Mouse (Mus musculus): Measurements from ENCODE around the gene Mvd. TPM values are rescaled to one million over a fixed set of nuclear protein-coding genes. Genes with fewer than 3 reads are reported as not detected.

Gene Mvd
- polyA plus RNA-seq, 1 experiment from 2014 or later, result 38.3 TPM

- no peaks in the 10 kb centered on the region for H3K9me3 ChIP-seq (ENCODE audit: control insufficient read depth, low read depth, low read length)
Measured at GRCm38 (mm10) chr8:122470691-122471090, 27.5 kb upstream of the Mvd start.

GRCm38 (mm10) chr8:122469965-122470364 lies 26.7 kb upstream of the Mvd start:
- H3K9me3 ChIP-seq (ENCODE audit: control insufficient read depth, low read depth, low read length), result no peaks in the 10 kb centered on the region
- H3K27me3 ChIP-seq (ENCODE audit: control insufficient read depth, insufficient read depth, low read length), result no peaks in the 10 kb centered on the region
- peaks cover 3% of the 10 kb centered on the region; the same call in 1 of the 2 replicates for H3K4me1 ChIP-seq (ENCODE audit: control insufficient read depth, insufficient read depth, low read length)
- H3K9ac ChIP-seq (replicated peaks; ENCODE audit: low read depth, low read length), result no peak overlapping the region
- H3K4me3 ChIP-seq (ENCODE audit: low read depth, low read length), result no peak overlapping the region
- H3K4me2 ChIP-seq (replicated peaks; ENCODE audit: low read depth, low read length), result no peak overlapping the region
- 82% methylated on average over 10 of the region's 10 CpGs for WGBS
- peaks cover 39% of the 10 kb centered on the region for H3K36me3 ChIP-seq (ENCODE audit: control insufficient read depth, insufficient read depth, low read length)
- H3K27ac ChIP-seq (ENCODE audit: low read length), result no peak overlapping the region
- ATAC-seq (ENCODE audit: insufficient number of reproducible peaks, insufficient read depth, low FRiP score, low read depth), result no peak

More at GRCm38 (mm10) chr8:122470691-122471090, 27.5 kb upstream of the Mvd start:
- peaks cover 3% of the 10 kb centered on the region; the same call in 1 of the 2 replicates for H3K4me1 ChIP-seq (ENCODE audit: control insufficient read depth, insufficient read depth, low read length)
- no peak overlapping the region for H3K4me2 ChIP-seq (replicated peaks; ENCODE audit: low read depth, low read length)
- H3K27me3 ChIP-seq (ENCODE audit: control insufficient read depth, insufficient read depth, low read length), result no peaks in the 10 kb centered on the region
- 87% methylated on average over 5 of the region's 5 CpGs for WGBS
- peaks cover 36% of the 10 kb centered on the region for H3K36me3 ChIP-seq (ENCODE audit: control insufficient read depth, insufficient read depth, low read length)
- H3K27ac ChIP-seq (ENCODE audit: low read length), result no peak overlapping the region
- no peak overlapping the region for H3K9ac ChIP-seq (replicated peaks; ENCODE audit: low read depth, low read length)
- no peak overlapping the region for H3K4me3 ChIP-seq (ENCODE audit: low read depth, low read length)
- ATAC-seq (ENCODE audit: insufficient number of reproducible peaks, insufficient read depth, low FRiP score, low read depth), result no peak

GRCm38 (mm10) chr8:122469407-122469806 lies 26.2 kb upstream of the Mvd start:
- no peaks in the 10 kb centered on the region for H3K9me3 ChIP-seq (ENCODE audit: control insufficient read depth, low read depth, low read length)
- no peak overlapping the region for H3K27ac ChIP-seq (ENCODE audit: low read length)
- H3K4me2 ChIP-seq (replicated peaks; ENCODE audit: low read depth, low read length), result no peak overlapping the region
- ATAC-seq (ENCODE audit: insufficient number of reproducible peaks, insufficient read depth, low FRiP score, low read depth), result no peak
- H3K27me3 ChIP-seq (ENCODE audit: control insufficient read depth, insufficient read depth, low read length), result no peaks in the 10 kb centered on the region
- WGBS, result 80% methylated on average over 6 of the region's 6 CpGs
- no peak overlapping the region for H3K4me3 ChIP-seq (ENCODE audit: low read depth, low read length)
- H3K36me3 ChIP-seq (ENCODE audit: control insufficient read depth, insufficient read depth, low read length), result peaks cover 39% of the 10 kb centered on the region
- no peaks in the 10 kb centered on the region for H3K4me1 ChIP-seq (ENCODE audit: control insufficient read depth, insufficient read depth, low read length)
- no peak overlapping the region for H3K9ac ChIP-seq (replicated peaks; ENCODE audit: low read depth, low read length)

- Histone ChIP-seq H3K9ac (replicated peaks; ENCODE audit: low read depth, low read length) (no peak overlapping the region), H3K4me3 (ENCODE audit: low read depth, low read length) (no peak overlapping the region), H3K27me3 (ENCODE audit: control insufficient read depth, insufficient read depth, low read length) (no peaks in the 10 kb centered on the region), H3K4me1 (ENCODE audit: control insufficient read depth, insufficient read depth, low read length) (no peaks in the 10 kb centered on the region), H3K4me2 (replicated peaks; ENCODE audit: low read depth, low read length) (no peak overlapping the region), H3K27ac (ENCODE audit: low read length) (no peak overlapping the region), H3K36me3 (ENCODE audit: control insufficient read depth, insufficient read depth, low read length) (peaks cover 34% of the 10 kb centered on the region), H3K9me3 (ENCODE audit: control insufficient read depth, low read depth, low read length) (no peaks in the 10 kb centered on the region)
- ATAC-seq (ENCODE audit: insufficient number of reproducible peaks, insufficient read depth, low FRiP score, low read depth), result no peak
- 89% methylated on average over 13 of the region's 13 CpGs for WGBS
Measured at GRCm38 (mm10) chr8:122467816-122468215, 24.6 kb upstream of the Mvd start.

GRCm38 (mm10) chr8:122464985-122465384 lies 21.8 kb upstream of the Mvd start:
- Histone ChIP-seq H3K4me2 (replicated peaks; ENCODE audit: low read depth, low read length) (no peak overlapping the region), H3K9ac (replicated peaks; ENCODE audit: low read depth, low read length) (no peak overlapping the region), H3K36me3 (ENCODE audit: control insufficient read depth, insufficient read depth, low read length) (peaks cover 28% of the 10 kb centered on the region), H3K4me3 (ENCODE audit: low read depth, low read length) (no peak overlapping the region), H3K27me3 (ENCODE audit: control insufficient read depth, insufficient read depth, low read length) (peaks cover 10% of the 10 kb centered on the region), H3K27ac (ENCODE audit: low read length) (no peak overlapping the region), H3K4me1 (ENCODE audit: control insufficient read depth, insufficient read depth, low read length) (peaks cover 10% of the 10 kb centered on the region; the same call in 1 of the 2 replicates), H3K9me3 (ENCODE audit: control insufficient read depth, low read depth, low read length) (no peaks in the 10 kb centered on the region)
- ATAC-seq (ENCODE audit: insufficient number of reproducible peaks, insufficient read depth, low FRiP score, low read depth), result no peak
- WGBS, result 67% methylated on average over 7 of the region's 7 CpGs

- WGBS, result 35% methylated on average over 12 of the region's 12 CpGs
- H3K4me3 ChIP-seq (ENCODE audit: low read depth, low read length), result no peak overlapping the region
- H3K27ac ChIP-seq (ENCODE audit: low read length), result no peak overlapping the region
- no peak overlapping the region for H3K4me2 ChIP-seq (replicated peaks; ENCODE audit: low read depth, low read length)
- peaks cover 10% of the 10 kb centered on the region; the same call in 1 of the 2 replicates for H3K4me1 ChIP-seq (ENCODE audit: control insufficient read depth, insufficient read depth, low read length)
- peaks cover 17% of the 10 kb centered on the region for H3K27me3 ChIP-seq (ENCODE audit: control insufficient read depth, insufficient read depth, low read length)
- ATAC-seq (ENCODE audit: insufficient number of reproducible peaks, insufficient read depth, low FRiP score, low read depth), result no peak
- H3K36me3 ChIP-seq (ENCODE audit: control insufficient read depth, insufficient read depth, low read length), result peaks cover 27% of the 10 kb centered on the region
- H3K9me3 ChIP-seq (ENCODE audit: control insufficient read depth, low read depth, low read length), result no peaks in the 10 kb centered on the region
- no peak overlapping the region for H3K9ac ChIP-seq (replicated peaks; ENCODE audit: low read depth, low read length)
Measured at GRCm38 (mm10) chr8:122463651-122464640, 20.7 kb upstream of the Mvd start.

- Histone ChIP-seq H3K4me1 (ENCODE audit: control insufficient read depth, insufficient read depth, low read length) (peaks cover 10% of the 10 kb centered on the region; the same call in 1 of the 2 replicates), H3K27me3 (ENCODE audit: control insufficient read depth, insufficient read depth, low read length) (peaks cover 17% of the 10 kb centered on the region), H3K9me3 (ENCODE audit: control insufficient read depth, low read depth, low read length) (no peaks in the 10 kb centered on the region), H3K4me3 (ENCODE audit: low read depth, low read length) (no peak overlapping the region), H3K4me2 (replicated peaks; ENCODE audit: low read depth, low read length) (no peak overlapping the region), H3K36me3 (ENCODE audit: control insufficient read depth, insufficient read depth, low read length) (peaks cover 16% of the 10 kb centered on the region), H3K27ac (ENCODE audit: low read length) (no peak overlapping the region), H3K9ac (replicated peaks; ENCODE audit: low read depth, low read length) (no peak overlapping the region)
- no peak for ATAC-seq (ENCODE audit: insufficient number of reproducible peaks, insufficient read depth, low FRiP score, low read depth)
- WGBS, result 70% methylated on average over 8 of the region's 8 CpGs
Measured at GRCm38 (mm10) chr8:122462510-122462909, 19.3 kb upstream of the Mvd start.

- no peak for ATAC-seq (ENCODE audit: insufficient number of reproducible peaks, insufficient read depth, low FRiP score, low read depth)
- Histone ChIP-seq H3K4me2 (replicated peaks; ENCODE audit: low read depth, low read length) (no peak overlapping the region), H3K9me3 (ENCODE audit: control insufficient read depth, low read depth, low read length) (no peaks in the 10 kb centered on the region), H3K9ac (replicated peaks; ENCODE audit: low read depth, low read length) (no peak overlapping the region), H3K27ac (ENCODE audit: low read length) (no peak overlapping the region), H3K4me3 (ENCODE audit: low read depth, low read length) (no peak overlapping the region), H3K27me3 (ENCODE audit: control insufficient read depth, insufficient read depth, low read length) (peaks cover 17% of the 10 kb centered on the region), H3K36me3 (ENCODE audit: control insufficient read depth, insufficient read depth, low read length) (peaks cover 9% of the 10 kb centered on the region), H3K4me1 (ENCODE audit: control insufficient read depth, insufficient read depth, low read length) (peaks cover 10% of the 10 kb centered on the region; the same call in 1 of the 2 replicates)
- 59% methylated on average over 11 of the region's 11 CpGs for WGBS
Measured at GRCm38 (mm10) chr8:122461473-122462148, 18.4 kb upstream of the Mvd start.
